Mouse (Mus musculus): ENCODE data around the gene Pgap3. TPM values are rescaled to one million over a fixed set of nuclear protein-coding genes. Genes with fewer than 3 reads are reported as not detected.

Gene Pgap3
- polyA plus RNA-seq, 1 experiment from 2014 or later: 5.6 TPM

- H3K36me3 ChIP-seq (ENCODE audit: control insufficient read depth, insufficient read depth, low read length): no peaks in the 10 kb centered on the region
- no peak overlapping the region for H3K27ac ChIP-seq (ENCODE audit: low read depth, low read length)
- peaks cover 58% of the 10 kb centered on the region for H3K27me3 ChIP-seq (ENCODE audit: control insufficient read depth, insufficient read depth, low read length)
- H3K4me1 ChIP-seq (ENCODE audit: control insufficient read depth, insufficient read depth, low read length): peaks cover 16% of the 10 kb centered on the region
- DNase-seq (ENCODE audit: low spot score, missing footprints) (peak; percentile 87), ATAC-seq (ENCODE audit: low FRiP score) (no peak)
- H3K9ac ChIP-seq (ENCODE audit: low read length): no peak overlapping the region
- peak overlapping the region; percentile 97; the same call in 1 of the 2 replicates for H3K4me2 ChIP-seq
- 7% methylated on average over 11 of the region's 12 CpGs for WGBS
- no peak overlapping the region for H3K4me3 ChIP-seq (ENCODE audit: low read depth, low read length)
- no peaks in the 10 kb centered on the region for H3K9me3 ChIP-seq (ENCODE audit: control insufficient read depth, low read length)
Measured at GRCm38 (mm10) chr11:98347385-98348082, 52.8 kb downstream of the Pgap3 start.

GRCm38 (mm10) chr11:98346168-98346567 is 54.1 kb downstream of the Pgap3 start:
- no peaks in the 10 kb centered on the region for H3K9me3 ChIP-seq (ENCODE audit: control insufficient read depth, low read length)
- no peak overlapping the region for H3K9ac ChIP-seq (ENCODE audit: low read length)
- peaks cover 16% of the 10 kb centered on the region for H3K4me1 ChIP-seq (ENCODE audit: control insufficient read depth, insufficient read depth, low read length)
- H3K36me3 ChIP-seq (ENCODE audit: control insufficient read depth, insufficient read depth, low read length): no peaks in the 10 kb centered on the region
- peaks cover 67% of the 10 kb centered on the region for H3K27me3 ChIP-seq (ENCODE audit: control insufficient read depth, insufficient read depth, low read length)
- DNase-seq (ENCODE audit: low spot score, missing footprints) (peak; percentile 80), ATAC-seq (ENCODE audit: low FRiP score) (no peak)
- H3K4me3 ChIP-seq (ENCODE audit: low read depth, low read length): no peak overlapping the region
- no peak overlapping the region for H3K4me2 ChIP-seq
- 8% methylated on average over 9 of the region's 9 CpGs for WGBS
- no peak overlapping the region for H3K27ac ChIP-seq (ENCODE audit: low read depth, low read length)

GRCm38 (mm10) chr11:98345253-98345652 is 55.0 kb downstream of the Pgap3 start:
- Histone ChIP-seq H3K4me1 (ENCODE audit: control insufficient read depth, insufficient read depth, low read length) (peaks cover 16% of the 10 kb centered on the region), H3K4me2 (peak overlapping the region; percentile 31), H3K9ac (ENCODE audit: low read length) (no peak overlapping the region), H3K9me3 (ENCODE audit: control insufficient read depth, low read length) (no peaks in the 10 kb centered on the region), H3K27me3 (ENCODE audit: control insufficient read depth, insufficient read depth, low read length) (peaks cover 66% of the 10 kb centered on the region), H3K36me3 (ENCODE audit: control insufficient read depth, insufficient read depth, low read length) (no peaks in the 10 kb centered on the region), H3K27ac (ENCODE audit: low read depth, low read length) (no peak overlapping the region), H3K4me3 (ENCODE audit: low read depth, low read length) (no peak overlapping the region)
- DNase-seq (ENCODE audit: low spot score, missing footprints) (peak; percentile 99), ATAC-seq (ENCODE audit: low FRiP score) (no peak)
- under 1% methylated on average over 14 of the region's 14 CpGs for WGBS

GRCm38 (mm10) chr11:98342000-98342945 is 58.0 kb downstream of the Pgap3 start:
- no peak overlapping the region for H3K9ac ChIP-seq (ENCODE audit: low read length)

GRCm38 (mm10) chr11:98341174-98341573 is 59.1 kb downstream of the Pgap3 start:
- peak; percentile 81 for DNase-seq (ENCODE audit: low spot score, missing footprints)
- H3K4me1 ChIP-seq (ENCODE audit: control insufficient read depth, insufficient read depth, low read length): peaks cover 8% of the 10 kb centered on the region
- no peak overlapping the region for H3K4me3 ChIP-seq (ENCODE audit: low read depth, low read length)
- peaks cover 66% of the 10 kb centered on the region for H3K27me3 ChIP-seq (ENCODE audit: control insufficient read depth, insufficient read depth, low read length)
- no peak overlapping the region for H3K27ac ChIP-seq (ENCODE audit: low read depth, low read length)
- H3K9me3 ChIP-seq (ENCODE audit: control insufficient read depth, low read length): no peaks in the 10 kb centered on the region
- no peak overlapping the region for H3K4me2 ChIP-seq
- WGBS: 54% methylated on average over 4 of the region's 4 CpGs
- no peaks in the 10 kb centered on the region for H3K36me3 ChIP-seq (ENCODE audit: control insufficient read depth, insufficient read depth, low read length)
- no peak for ATAC-seq (ENCODE audit: low FRiP score)
- H3K9ac ChIP-seq (ENCODE audit: low read length): no peak overlapping the region

More at GRCm38 (mm10) chr11:98342000-98342945, 58.0 kb downstream of the Pgap3 start:
- H3K4me1 ChIP-seq (ENCODE audit: control insufficient read depth, insufficient read depth, low read length): peaks cover 8% of the 10 kb centered on the region
- H3K27ac ChIP-seq (ENCODE audit: low read depth, low read length): no peak overlapping the region
- H3K9me3 ChIP-seq (ENCODE audit: control insufficient read depth, low read length): no peaks in the 10 kb centered on the region
- peaks cover 66% of the 10 kb centered on the region for H3K27me3 ChIP-seq (ENCODE audit: control insufficient read depth, insufficient read depth, low read length)
- DNase-seq (ENCODE audit: low spot score, missing footprints): peak; percentile 99
- peak; percentile 34 for ATAC-seq (ENCODE audit: low FRiP score)
- WGBS: 2% methylated on average over 29 of the region's 29 CpGs
- H3K4me2 ChIP-seq: peak overlapping the region; percentile 33; the same call in 1 of the 2 replicates
- no peaks in the 10 kb centered on the region for H3K36me3 ChIP-seq (ENCODE audit: control insufficient read depth, insufficient read depth, low read length)
- no peak overlapping the region for H3K4me3 ChIP-seq (ENCODE audit: low read depth, low read length)

GRCm38 (mm10) chr11:98340597-98340996 is 59.7 kb downstream of the Pgap3 start:
- Histone ChIP-seq H3K9me3 (ENCODE audit: control insufficient read depth, low read length) (no peaks in the 10 kb centered on the region), H3K36me3 (ENCODE audit: control insufficient read depth, insufficient read depth, low read length) (no peaks in the 10 kb centered on the region), H3K4me1 (ENCODE audit: control insufficient read depth, insufficient read depth, low read length) (peaks cover 8% of the 10 kb centered on the region), H3K27ac (ENCODE audit: low read depth, low read length) (no peak overlapping the region), H3K4me3 (ENCODE audit: low read depth, low read length) (no peak overlapping the region), H3K27me3 (ENCODE audit: control insufficient read depth, insufficient read depth, low read length) (peaks cover 68% of the 10 kb centered on the region), H3K9ac (ENCODE audit: low read length) (no peak overlapping the region), H3K4me2 (no peak overlapping the region)
- WGBS: 20% methylated on average over 2 of the region's 4 CpGs
- ATAC-seq (ENCODE audit: low FRiP score) (no peak), DNase-seq (ENCODE audit: low spot score, missing footprints) (peak; percentile 80)

GRCm38 (mm10) chr11:98339679-98340287 is 60.5 kb downstream of the Pgap3 start:
- Histone ChIP-seq H3K9me3 (ENCODE audit: control insufficient read depth, low read length) (no peaks in the 10 kb centered on the region), H3K9ac (ENCODE audit: low read length) (no peak overlapping the region), H3K4me3 (ENCODE audit: low read depth, low read length) (no peak overlapping the region), H3K27me3 (ENCODE audit: control insufficient read depth, insufficient read depth, low read length) (peaks cover 76% of the 10 kb centered on the region), H3K36me3 (ENCODE audit: control insufficient read depth, insufficient read depth, low read length) (no peaks in the 10 kb centered on the region), H3K4me2 (no peak overlapping the region; the same call in 1 of the 2 replicates), H3K4me1 (ENCODE audit: control insufficient read depth, insufficient read depth, low read length) (peaks cover 8% of the 10 kb centered on the region), H3K27ac (ENCODE audit: low read depth, low read length) (no peak overlapping the region)
- DNase-seq (ENCODE audit: low spot score, missing footprints) (peak; percentile 85), ATAC-seq (ENCODE audit: low FRiP score) (no peak; the same call in 1 of the 2 replicates)
- WGBS: 7% methylated on average over 11 of the region's 11 CpGs

- H3K9ac ChIP-seq (ENCODE audit: low read length): peak overlapping the region; percentile 30; the same call in 1 of the 2 replicates
- no peaks in the 10 kb centered on the region for H3K9me3 ChIP-seq (ENCODE audit: control insufficient read depth, low read length)
- peak overlapping the region; percentile 76 for H3K4me2 ChIP-seq
- H3K4me1 ChIP-seq (ENCODE audit: control insufficient read depth, insufficient read depth, low read length): peaks cover 13% of the 10 kb centered on the region
- ATAC-seq (ENCODE audit: low FRiP score): no peak
- H3K27me3 ChIP-seq (ENCODE audit: control insufficient read depth, insufficient read depth, low read length): peaks cover 83% of the 10 kb centered on the region
- no peak overlapping the region for H3K27ac ChIP-seq (ENCODE audit: low read depth, low read length)
- H3K4me3 ChIP-seq (ENCODE audit: low read depth, low read length): peak overlapping the region; percentile 43
- no peaks in the 10 kb centered on the region for H3K36me3 ChIP-seq (ENCODE audit: control insufficient read depth, insufficient read depth, low read length)
- no peak for DNase-seq (ENCODE audit: low spot score, missing footprints)
- WGBS: under 1% methylated on average over 18 of the region's 19 CpGs
Measured at GRCm38 (mm10) chr11:98339071-98339501, 61.2 kb downstream of the Pgap3 start.
